Mouse (Mus musculus): ENCODE data around the gene Srsf7.

The Srsf7 gene

DNA sequence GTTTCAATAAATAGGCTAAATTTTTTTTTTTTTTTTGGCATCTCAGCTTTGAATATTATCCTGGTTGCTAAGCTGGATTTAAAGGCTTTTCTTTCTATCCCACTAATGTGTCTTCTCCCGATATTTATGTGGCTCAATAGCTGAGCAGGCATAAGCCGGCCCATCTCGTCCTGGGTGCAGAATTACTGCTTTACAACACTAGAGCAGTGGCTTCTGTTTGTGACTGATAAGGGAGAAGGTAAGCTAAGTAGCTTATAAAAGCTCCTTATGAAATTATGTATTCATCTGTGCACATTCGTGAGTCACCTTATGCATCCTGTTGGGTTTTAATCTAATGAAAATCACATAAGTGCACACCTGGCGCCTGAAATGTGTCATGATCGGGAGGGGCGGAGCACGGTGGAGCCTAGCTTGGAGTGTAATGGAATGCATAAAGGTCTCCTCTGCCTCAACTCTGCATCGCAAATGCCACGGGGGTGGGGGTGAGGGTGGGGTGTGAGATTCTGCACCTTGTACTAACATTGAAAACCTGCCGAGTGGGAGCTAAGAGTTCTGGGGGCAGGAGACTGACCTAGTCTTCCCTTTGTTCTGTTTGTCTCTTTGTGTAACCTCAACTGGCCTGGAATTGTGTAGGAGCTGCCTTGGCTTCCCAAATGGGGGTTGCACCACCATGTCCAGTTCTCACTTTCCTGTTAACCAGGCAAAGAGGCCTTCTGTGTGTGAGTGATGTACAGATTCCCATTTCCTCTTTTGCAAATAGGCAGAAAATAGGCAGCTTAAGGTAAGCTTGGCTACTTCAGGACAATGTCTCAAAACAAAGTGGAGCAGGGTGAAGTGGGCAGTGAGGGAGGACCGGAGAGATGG lies 54.1 kb downstream of the Srsf7 start:
- no peak for DNase-seq

DNA sequence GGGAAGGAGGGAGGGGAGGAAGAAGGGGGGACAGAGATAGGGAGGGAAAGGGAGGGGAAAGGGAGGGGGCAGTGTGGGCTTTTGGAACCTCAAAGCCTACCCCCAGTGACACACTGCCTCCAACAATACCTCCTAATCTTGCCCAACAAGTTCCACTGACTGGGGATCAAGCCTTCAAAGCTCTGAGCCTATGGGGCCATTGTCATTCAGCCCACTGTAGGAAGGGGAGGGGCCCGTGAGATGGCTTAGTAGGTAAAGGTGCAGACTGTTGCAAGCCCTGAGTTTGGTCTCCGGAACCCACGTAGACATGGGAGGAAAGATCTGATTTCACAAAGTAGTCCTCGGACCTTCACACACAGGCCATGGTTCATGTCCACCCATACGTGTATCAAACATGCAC lies 55.8 kb downstream of the Srsf7 start:
- DNase-seq, result no peak

All from lung, postnatal 14 days (tissue).